Mouse (Mus musculus): ENCODE results near the gene Tdp2.
"Not testable (repeated sequence)": the region's sequence is repeated elsewhere in the genome, so short reads cannot be mapped to it uniquely, and the experiment has no call there.

GRCm38 (mm10) chr13:24837765-24838164, 6.3 kb downstream of the Tdp2 start:
- not testable (repeated sequence) for TF ChIP-seq CTCF (conservative IDR thresholded peaks at IDR 0.05 in 1 of 2, IDR thresholded peaks at IDR 0.05 in 1 of 2; ENCODE audit: low read depth in 2 of 2, low read length in 2 of 2); ZNF384 (IDR thresholded peaks at IDR 0.05; ENCODE audit: low read depth, low read length); MAZ (IDR thresholded peaks at IDR 0.05; ENCODE audit: low read depth, low read length); TCF12 (IDR thresholded peaks at IDR 0.05; ENCODE audit: low read depth, low read length); EP300 (IDR thresholded peaks at IDR 0.05; ENCODE audit: low read length)

Data from CH12.LX (cell line).